Mouse (Mus musculus) embryonic fibroblast, embryonic 13.5 days (primary cell): Measurements from ENCODE around the gene Zfp362.

ENCODE experiments used
- CTCF ChIP-seq: IDR thresholded peaks from 2 replicates; pipeline ENCODE4 v1.5.1; 2011; ENCODE audit warnings: mild to moderate bottlenecking, control low read depth, low read length, moderate library complexity, borderline replicate concordance; ENCODE audit not compliant: insufficient read depth
- POLR2A ChIP-seq: IDR thresholded peaks from 2 replicates; pipeline ENCODE4 v1.6.1; 2011; ENCODE audit warnings: low read depth, mild to moderate bottlenecking, control low read depth, low read length, moderate library complexity

DNA sequence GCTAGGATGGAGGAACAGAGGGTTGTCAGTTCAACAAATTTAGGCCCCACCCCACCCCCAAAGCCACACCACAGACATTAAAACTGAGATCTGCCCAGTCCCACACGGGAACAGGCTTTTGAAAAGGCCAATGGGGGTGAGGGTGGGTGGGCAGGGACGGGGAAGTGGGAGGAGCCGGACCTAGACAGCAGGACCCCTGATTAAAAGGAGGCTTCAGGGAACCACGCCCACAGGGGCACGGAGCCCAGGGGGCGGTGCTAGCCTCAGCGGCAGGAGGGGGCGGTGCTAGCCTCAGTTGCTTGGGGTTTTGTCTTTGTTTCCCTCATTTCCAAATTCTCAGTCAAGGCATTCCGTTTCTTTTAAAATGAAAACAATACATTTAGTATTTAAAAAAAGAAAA lies 10.2 kb downstream of the Zfp362 start:
- TF ChIP-seq CTCF: no peak
- TF ChIP-seq POLR2A: no peak
